Mouse (Mus musculus) heart, embryonic 15.5 days (tissue): ENCODE measurements at regions not wholly inside any gene's neighbourhood (a gene's known extent, or its start where the extent isn't known, plus 50 kb on each side); places are given as distances from the start of the nearest gene placed in this dataset.

ENCODE experiments used
- ATAC-seq: fragments of 200-750 bp; cut with Nextera tagmentation; replicated peaks from 2 replicates; pipeline ENCODE4 v1.8.0; 2017; ENCODE audit warnings: low read depth, moderate TSS enrichment; ENCODE audit not compliant: insufficient number of reproducible peaks, insufficient read depth, low FRiP score
- H3K27ac ChIP-seq: fragments of 300-500 bp; sonication (generic); 2 replicates; pipeline ENCODE4 v1.5.1; 2015; ENCODE audit warnings: mild to moderate bottlenecking, inconsistent platforms
- H3K27me3 ChIP-seq: fragments of 300-500 bp; sonication (generic); 2 replicates; pipeline ENCODE4 v1.6.1; 2015; ENCODE audit warnings: inconsistent platforms
- H3K36me3 ChIP-seq: fragments of 300-500 bp; sonication (generic); 2 replicates; pipeline ENCODE4 v1.6.1; 2015; ENCODE audit warnings: mild to moderate bottlenecking, inconsistent platforms
- H3K4me1 ChIP-seq: fragments of 300-500 bp; sonication (generic); replicated peaks from 2 replicates; pipeline ENCODE4 v1.6.1; 2015; ENCODE audit warnings: inconsistent platforms
- H3K4me2 ChIP-seq: fragments of 300-500 bp; sonication (generic); 2 replicates; pipeline ENCODE4 v1.6.1; 2015; ENCODE audit warnings: inconsistent platforms, mild to moderate bottlenecking, moderate library complexity
- H3K4me3 ChIP-seq: fragments of 300-500 bp; sonication (generic); 2 replicates; pipeline ENCODE4 v1.5.1; 2015; ENCODE audit warnings: mild to moderate bottlenecking, inconsistent platforms
- H3K9ac ChIP-seq: fragments of 300-500 bp; sonication (generic); 2 replicates; pipeline ENCODE4 v1.6.1; 2015; ENCODE audit warnings: mild to moderate bottlenecking, inconsistent platforms
- H3K9me3 ChIP-seq: fragments of 300-500 bp; sonication (generic); replicated peaks from 2 replicates; pipeline ENCODE4 v1.6.1; 2016; ENCODE audit warnings: inconsistent platforms
- WGBS: fragments of 180-500 bp; shearing (Covaris S2); methylation state at CpG from one replicate; pipeline ENCODE4 v1.1.7; 2015; ENCODE audit warnings: mixed read lengths; 5-methylcytosine and 5-hydroxymethylcytosine counted together

- H3K9ac ChIP-seq, result no peak overlapping the region
- H3K4me3 ChIP-seq, result no peak overlapping the region
- no peak overlapping the region for H3K27ac ChIP-seq
- no peak for ATAC-seq
- no peaks in the 10 kb centered on the region for H3K9me3 ChIP-seq
- H3K4me2 ChIP-seq, result no peak overlapping the region
- WGBS, result 85% methylated on average over 1 of the region's 1 CpGs
- no peaks in the 10 kb centered on the region for H3K36me3 ChIP-seq
- no peaks in the 10 kb centered on the region for H3K27me3 ChIP-seq
- peaks cover 9% of the 10 kb centered on the region; the same call in 1 of the 2 replicates for H3K4me1 ChIP-seq
These were observed 178.4 kb upstream of the Pdzrn3 start for GRCm38 (mm10) chr6:101556096-101556495.

GRCm38 (mm10) chr6:101554965-101555604 lies 177.4 kb upstream of the Pdzrn3 start:
- H3K27ac ChIP-seq, result no peak overlapping the region
- H3K36me3 ChIP-seq, result no peaks in the 10 kb centered on the region
- no peak overlapping the region for H3K4me3 ChIP-seq
- H3K9ac ChIP-seq, result no peak overlapping the region
- H3K9me3 ChIP-seq, result no peaks in the 10 kb centered on the region
- ATAC-seq, result no peak; the same call in 1 of the 2 replicates
- no peak overlapping the region for H3K4me2 ChIP-seq
- no peaks in the 10 kb centered on the region for H3K27me3 ChIP-seq
- WGBS, result 38% methylated on average over 2 of the region's 2 CpGs
- peaks cover 9% of the 10 kb centered on the region; the same call in 1 of the 2 replicates for H3K4me1 ChIP-seq

- no peak overlapping the region for H3K4me3 ChIP-seq
- H3K4me2 ChIP-seq, result no peak overlapping the region
- H3K9ac ChIP-seq, result no peak overlapping the region
- WGBS, result 32% methylated on average over 7 of the region's 7 CpGs
- no peaks in the 10 kb centered on the region for H3K9me3 ChIP-seq
- no peaks in the 10 kb centered on the region for H3K27me3 ChIP-seq
- no peak overlapping the region for H3K27ac ChIP-seq
- no peak for ATAC-seq
- peaks cover 9% of the 10 kb centered on the region; the same call in 1 of the 2 replicates for H3K4me1 ChIP-seq
- H3K36me3 ChIP-seq, result no peaks in the 10 kb centered on the region
These were observed 173.0 kb upstream of the Pdzrn3 start for GRCm38 (mm10) chr6:101550501-101551268.

- Histone ChIP-seq H3K36me3 (no peaks in the 10 kb centered on the region), H3K27me3 (no peaks in the 10 kb centered on the region), H3K4me1 (peaks cover 1% of the 10 kb centered on the region), H3K4me2 (no peak overlapping the region), H3K9ac (no peak overlapping the region), H3K27ac (no peak overlapping the region), H3K9me3 (no peaks in the 10 kb centered on the region), H3K4me3 (no peak overlapping the region)
- 75% methylated on average over 5 of the region's 5 CpGs for WGBS
- no peak for ATAC-seq
These were observed 159.9 kb upstream of the Pdzrn3 start for GRCm38 (mm10) chr6:101537581-101537980.

GRCm38 (mm10) chr6:101534214-101535052 lies 156.7 kb upstream of the Pdzrn3 start:
- no peak for ATAC-seq
- H3K9me3 ChIP-seq, result no peaks in the 10 kb centered on the region
- H3K4me2 ChIP-seq, result no peak overlapping the region
- 52% methylated on average over 9 of the region's 9 CpGs for WGBS
- no peak overlapping the region for H3K9ac ChIP-seq
- no peak overlapping the region for H3K4me3 ChIP-seq
- no peaks in the 10 kb centered on the region for H3K36me3 ChIP-seq
- H3K27me3 ChIP-seq, result no peaks in the 10 kb centered on the region
- H3K4me1 ChIP-seq, result peaks cover 5% of the 10 kb centered on the region
- no peak overlapping the region for H3K27ac ChIP-seq

- peak overlapping the region; percentile 27 for H3K4me3 ChIP-seq
- H3K9me3 ChIP-seq, result no peaks in the 10 kb centered on the region
- no peak overlapping the region for H3K9ac ChIP-seq
- H3K4me1 ChIP-seq, result peaks cover 5% of the 10 kb centered on the region
- 20% methylated on average over 7 of the region's 7 CpGs for WGBS
- ATAC-seq, result peak; percentile 64; the same call in 1 of the 2 replicates
- peak overlapping the region; percentile 64; the same call in 1 of the 2 replicates for H3K27ac ChIP-seq
- no peaks in the 10 kb centered on the region for H3K36me3 ChIP-seq
- peak overlapping the region; percentile 48 for H3K4me2 ChIP-seq
- H3K27me3 ChIP-seq, result no peaks in the 10 kb centered on the region
These were observed 154.7 kb upstream of the Pdzrn3 start for GRCm38 (mm10) chr6:101532436-101532835.

GRCm38 (mm10) chr6:101531914-101532313 lies 154.2 kb upstream of the Pdzrn3 start:
- Histone ChIP-seq H3K4me2 (peak overlapping the region; percentile 48), H3K9me3 (no peaks in the 10 kb centered on the region), H3K4me1 (peaks cover 5% of the 10 kb centered on the region), H3K27me3 (no peaks in the 10 kb centered on the region), H3K36me3 (no peaks in the 10 kb centered on the region), H3K4me3 (no peak overlapping the region), H3K9ac (no peak overlapping the region), H3K27ac (peak overlapping the region; percentile 64; the same call in 1 of the 2 replicates)
- ATAC-seq, result no peak
- 59% methylated on average over 5 of the region's 5 CpGs for WGBS

GRCm38 (mm10) chr6:101525129-101525528 lies 147.4 kb upstream of the Pdzrn3 start:
- no peaks in the 10 kb centered on the region for H3K27me3 ChIP-seq
- ATAC-seq, result no peak
- no peak overlapping the region for H3K4me3 ChIP-seq
- no peaks in the 10 kb centered on the region for H3K4me1 ChIP-seq
- no peaks in the 10 kb centered on the region for H3K36me3 ChIP-seq
- no peaks in the 10 kb centered on the region for H3K9me3 ChIP-seq
- H3K27ac ChIP-seq, result no peak overlapping the region
- no peak overlapping the region for H3K4me2 ChIP-seq
- H3K9ac ChIP-seq, result no peak overlapping the region
- WGBS, result 61% methylated on average over 2 of the region's 2 CpGs

- Histone ChIP-seq H3K9me3 (no peaks in the 10 kb centered on the region), H3K4me3 (no peak overlapping the region), H3K27ac (no peak overlapping the region), H3K36me3 (no peaks in the 10 kb centered on the region), H3K9ac (no peak overlapping the region), H3K27me3 (no peaks in the 10 kb centered on the region), H3K4me2 (no peak overlapping the region), H3K4me1 (peaks cover 11% of the 10 kb centered on the region)
- WGBS, result 85% methylated on average over 6 of the region's 6 CpGs
- no peak for ATAC-seq
These were observed 143.6 kb upstream of the Pdzrn3 start for GRCm38 (mm10) chr6:101521316-101521715.

- no peak for ATAC-seq
- no peaks in the 10 kb centered on the region for H3K27me3 ChIP-seq
- 61% methylated on average over 3 of the region's 3 CpGs for WGBS
- H3K9ac ChIP-seq, result no peak overlapping the region
- no peak overlapping the region for H3K4me3 ChIP-seq
- no peak overlapping the region for H3K27ac ChIP-seq
- no peak overlapping the region for H3K4me2 ChIP-seq
- peaks cover 11% of the 10 kb centered on the region for H3K4me1 ChIP-seq
- H3K36me3 ChIP-seq, result no peaks in the 10 kb centered on the region
- H3K9me3 ChIP-seq, result no peaks in the 10 kb centered on the region
These were observed 143.1 kb upstream of the Pdzrn3 start for GRCm38 (mm10) chr6:101520755-101521154.
